Mouse (Mus musculus): Measurements from ENCODE around the gene 0610040J01Rik. TPM values are rescaled to one million over a fixed set of nuclear protein-coding genes. Genes with fewer than 3 reads are reported as not detected.

Gene 0610040J01Rik
- 40.6 and 41.0 TPM in 2 replicates for polyA plus RNA-seq (2015; fragmentation: Nextera tagmentation; extraction: Ambion mirVana)

GRCm38 (mm10) chr5:63811819-63812508 lies at the start of gene 0610040J01Rik:
Gene 0610040J01Rik, plus strand, starts transcription at chr5:63812363.
- peak; percentile 85 for ATAC-seq
- Histone ChIP-seq H3K4me3 (ENCODE audit: low read depth, low read length) (peak within 1 kb of the TSS; percentile 59), H3K4me1 (replicated peaks; ENCODE audit: control insufficient read depth, insufficient read depth, low read length) (peaks cover 4% of the 10 kb centered on the region), H3K4me2 (replicated peaks; ENCODE audit: low read depth) (peak within 1 kb of the TSS; percentile 91), H3K9ac (ENCODE audit: low read depth, low read length) (peak within 1 kb of the TSS; percentile 64), H3K27me3 (replicated peaks; ENCODE audit: control insufficient read depth, insufficient read depth, low read length) (0 out of 2 replicates have a peak, but pooled peaks cover 3% of the 10 kb centered on the region), H3K27ac (ENCODE audit: low read depth, low read length) (peak within 1 kb of the TSS; percentile 75), H3K9me3 (ENCODE audit: control insufficient read depth) (no peaks in the 10 kb centered on the region), H3K36me3 (ENCODE audit: control insufficient read depth, insufficient read depth) (no peaks in the 10 kb centered on the region)
- TF ChIP-seq CTCF (IDR thresholded peaks at IDR 0.05; ENCODE audit: low read depth), result peak; percentile 90
- WGBS, result 3% methylated on average over 42 of the region's 42 CpGs

- Histone ChIP-seq H3K27me3 (replicated peaks; ENCODE audit: control insufficient read depth, insufficient read depth, low read length) (no peaks in the 10 kb centered on the region), H3K4me1 (replicated peaks; ENCODE audit: control insufficient read depth, insufficient read depth, low read length) (no peaks in the 10 kb centered on the region), H3K27ac (ENCODE audit: low read depth, low read length) (no peak overlapping the region), H3K4me3 (ENCODE audit: low read depth, low read length) (no peak overlapping the region), H3K9ac (ENCODE audit: low read depth, low read length) (no peak overlapping the region), H3K36me3 (ENCODE audit: control insufficient read depth, insufficient read depth) (no peaks in the 10 kb centered on the region), H3K4me2 (replicated peaks; ENCODE audit: low read depth) (no peak overlapping the region), H3K9me3 (ENCODE audit: control insufficient read depth) (no peaks in the 10 kb centered on the region)
- ATAC-seq, result no peak
- no peak for TF ChIP-seq CTCF (IDR thresholded peaks at IDR 0.05; ENCODE audit: low read depth)
- 89% methylated on average over 4 of the region's 4 CpGs for WGBS
Measured at GRCm38 (mm10) chr5:63765886-63766285, 46.3 kb upstream of the 0610040J01Rik start.

- Histone ChIP-seq H3K36me3 (ENCODE audit: control insufficient read depth, insufficient read depth) (no peaks in the 10 kb centered on the region), H3K4me1 (replicated peaks; ENCODE audit: control insufficient read depth, insufficient read depth, low read length) (no peaks in the 10 kb centered on the region), H3K27ac (ENCODE audit: low read depth, low read length) (no peak overlapping the region), H3K9me3 (ENCODE audit: control insufficient read depth) (no peaks in the 10 kb centered on the region), H3K4me2 (replicated peaks; ENCODE audit: low read depth) (no peak overlapping the region), H3K27me3 (replicated peaks; ENCODE audit: control insufficient read depth, insufficient read depth, low read length) (no peaks in the 10 kb centered on the region), H3K9ac (ENCODE audit: low read depth, low read length) (no peak overlapping the region), H3K4me3 (ENCODE audit: low read depth, low read length) (no peak overlapping the region)
- TF ChIP-seq CTCF (IDR thresholded peaks at IDR 0.05; ENCODE audit: low read depth), result peak; percentile 88
- no peak for ATAC-seq
- WGBS, result 39% methylated on average over 6 of the region's 6 CpGs
Measured at GRCm38 (mm10) chr5:63766715-63767114, 45.4 kb upstream of the 0610040J01Rik start.

GRCm38 (mm10) chr5:63767464-63767863 lies 44.7 kb upstream of the 0610040J01Rik start:
- TF ChIP-seq CTCF (IDR thresholded peaks at IDR 0.05; ENCODE audit: low read depth), result no peak
- H3K27me3 ChIP-seq (replicated peaks; ENCODE audit: control insufficient read depth, insufficient read depth, low read length), result no peaks in the 10 kb centered on the region
- H3K27ac ChIP-seq (ENCODE audit: low read depth, low read length), result no peak overlapping the region
- no peak overlapping the region for H3K9ac ChIP-seq (ENCODE audit: low read depth, low read length)
- no peaks in the 10 kb centered on the region for H3K36me3 ChIP-seq (ENCODE audit: control insufficient read depth, insufficient read depth)
- no peak for ATAC-seq
- H3K4me2 ChIP-seq (replicated peaks; ENCODE audit: low read depth), result 0 out of 2 replicates have a peak overlapping the region, but pooled peaks have one; percentile 4
- H3K9me3 ChIP-seq (ENCODE audit: control insufficient read depth), result no peaks in the 10 kb centered on the region
- no peaks in the 10 kb centered on the region for H3K4me1 ChIP-seq (replicated peaks; ENCODE audit: control insufficient read depth, insufficient read depth, low read length)
- H3K4me3 ChIP-seq (ENCODE audit: low read depth, low read length), result no peak overlapping the region
- WGBS, result 67% methylated on average over 8 of the region's 8 CpGs

GRCm38 (mm10) chr5:63768220-63768619 lies 43.9 kb upstream of the 0610040J01Rik start:
- 75% methylated on average over 4 of the region's 4 CpGs for WGBS
- H3K36me3 ChIP-seq (ENCODE audit: control insufficient read depth, insufficient read depth), result no peaks in the 10 kb centered on the region
- TF ChIP-seq CTCF (IDR thresholded peaks at IDR 0.05; ENCODE audit: low read depth), result no peak
- no peak for ATAC-seq
- no peaks in the 10 kb centered on the region for H3K27me3 ChIP-seq (replicated peaks; ENCODE audit: control insufficient read depth, insufficient read depth, low read length)
- no peaks in the 10 kb centered on the region for H3K9me3 ChIP-seq (ENCODE audit: control insufficient read depth)
- no peak overlapping the region for H3K27ac ChIP-seq (ENCODE audit: low read depth, low read length)
- H3K4me1 ChIP-seq (replicated peaks; ENCODE audit: control insufficient read depth, insufficient read depth, low read length), result no peaks in the 10 kb centered on the region
- no peak overlapping the region for H3K4me3 ChIP-seq (ENCODE audit: low read depth, low read length)
- no peak overlapping the region for H3K9ac ChIP-seq (ENCODE audit: low read depth, low read length)
- no peak overlapping the region for H3K4me2 ChIP-seq (replicated peaks; ENCODE audit: low read depth)

GRCm38 (mm10) chr5:63772971-63773370 lies 39.2 kb upstream of the 0610040J01Rik start:
- H3K36me3 ChIP-seq (ENCODE audit: control insufficient read depth, insufficient read depth), result no peaks in the 10 kb centered on the region
- no peaks in the 10 kb centered on the region for H3K27me3 ChIP-seq (replicated peaks; ENCODE audit: control insufficient read depth, insufficient read depth, low read length)
- no peak for TF ChIP-seq CTCF (IDR thresholded peaks at IDR 0.05; ENCODE audit: low read depth)
- H3K4me2 ChIP-seq (replicated peaks; ENCODE audit: low read depth), result no peak overlapping the region
- H3K4me3 ChIP-seq (ENCODE audit: low read depth, low read length), result no peak overlapping the region
- no peaks in the 10 kb centered on the region for H3K4me1 ChIP-seq (replicated peaks; ENCODE audit: control insufficient read depth, insufficient read depth, low read length)
- no peak for ATAC-seq
- WGBS, result 81% methylated on average over 2 of the region's 2 CpGs
- H3K9ac ChIP-seq (ENCODE audit: low read depth, low read length), result no peak overlapping the region
- H3K27ac ChIP-seq (ENCODE audit: low read depth, low read length), result no peak overlapping the region
- no peaks in the 10 kb centered on the region for H3K9me3 ChIP-seq (ENCODE audit: control insufficient read depth)

All from intestine, postnatal 0 days (tissue).